Mouse (Mus musculus) kidney, adult 11 months (tissue): ENCODE results near the gene Copa.

ENCODE experiments used
- DNase-seq: peaks from one replicate; pipeline ENCODE4 v3.0.0; 2022

The Copa gene

DNA sequence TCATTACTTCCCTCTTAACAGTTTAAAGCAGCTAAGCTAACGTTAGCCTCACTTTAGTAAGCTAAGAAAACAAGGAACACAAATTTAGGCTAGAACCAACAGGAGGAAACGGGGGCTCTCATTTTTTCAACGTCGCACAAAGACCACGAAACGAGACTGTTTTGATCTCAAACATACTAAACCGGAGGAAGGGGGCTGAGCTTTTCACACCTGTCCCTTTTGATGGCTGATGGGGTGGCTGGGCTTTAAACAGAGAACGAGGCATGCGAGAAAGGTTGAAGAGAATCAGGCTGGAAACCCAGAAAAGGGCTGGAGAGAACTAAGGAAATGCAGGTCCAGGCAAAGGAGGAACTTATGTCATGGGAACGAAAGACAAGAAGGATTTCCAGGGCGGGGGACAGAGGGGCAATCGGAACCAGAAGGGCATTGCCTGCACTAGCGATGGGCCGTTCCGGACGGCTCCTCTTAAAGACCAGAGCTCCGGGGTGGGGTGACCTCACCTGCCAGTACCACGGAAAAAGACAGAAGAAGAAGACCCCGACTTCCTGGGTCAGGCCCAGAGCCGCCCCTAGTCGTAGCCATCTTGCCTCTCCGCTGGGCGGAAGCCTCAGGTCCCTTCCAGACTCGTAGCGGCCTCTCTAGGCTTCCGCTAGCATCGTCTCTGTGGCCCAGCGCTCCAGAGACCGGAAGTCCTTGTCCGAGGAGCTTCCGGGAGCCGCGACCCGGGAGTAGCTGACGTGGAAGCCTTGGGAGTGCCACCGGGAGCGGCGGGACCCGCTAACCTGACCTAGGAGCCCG, at the start of gene Copa, which contains the start of gene Ncstn:
Copa (plus strand) TSS at position 429 of the 798 bp plus-strand sequence.
Ncstn (minus strand) TSS at position 695 of the 798 bp plus-strand sequence.
- peak; percentile 95 for DNase-seq

DNA sequence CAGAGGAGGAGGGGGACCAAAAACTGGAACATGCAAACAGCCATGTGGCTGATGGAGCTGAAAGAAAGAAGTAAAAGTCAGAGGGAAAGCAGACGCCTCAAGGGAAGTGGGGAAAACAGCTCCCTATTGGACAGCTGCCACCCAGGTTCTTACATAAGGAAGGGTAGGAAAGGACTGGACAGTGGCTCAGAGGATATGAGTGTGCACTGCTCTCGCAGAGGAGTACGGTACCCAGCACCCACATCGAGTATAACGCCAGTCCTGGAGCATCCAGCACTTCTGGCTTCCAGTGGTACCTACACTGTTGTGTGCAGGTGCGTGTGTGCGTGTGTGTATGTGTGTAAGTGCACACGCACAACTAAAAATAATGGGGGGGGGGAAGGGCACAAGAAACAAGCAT, 35.9 kb upstream of the Copa start:
- no peak for DNase-seq

DNA sequence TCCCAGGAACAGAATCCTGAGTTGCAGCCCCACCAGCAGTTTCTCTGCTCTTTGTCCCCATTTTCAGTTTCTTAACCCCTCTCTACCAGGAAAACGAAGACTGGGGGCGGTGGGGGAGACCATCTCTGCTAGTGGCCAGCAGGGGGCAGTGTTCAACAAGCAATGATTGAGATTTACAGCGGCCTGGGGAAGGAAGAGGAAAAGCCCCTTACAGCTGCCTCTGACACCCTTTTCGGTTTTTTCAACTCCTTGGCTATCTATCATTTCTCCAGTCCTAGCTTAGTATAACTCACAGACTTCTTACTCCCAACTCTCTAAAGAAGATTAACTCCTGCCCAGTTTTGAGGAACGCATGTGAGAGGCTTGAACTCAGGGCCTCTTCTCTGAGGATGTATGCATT, 35.4 kb upstream of the Copa start:
- peak; percentile 22 for DNase-seq

DNA sequence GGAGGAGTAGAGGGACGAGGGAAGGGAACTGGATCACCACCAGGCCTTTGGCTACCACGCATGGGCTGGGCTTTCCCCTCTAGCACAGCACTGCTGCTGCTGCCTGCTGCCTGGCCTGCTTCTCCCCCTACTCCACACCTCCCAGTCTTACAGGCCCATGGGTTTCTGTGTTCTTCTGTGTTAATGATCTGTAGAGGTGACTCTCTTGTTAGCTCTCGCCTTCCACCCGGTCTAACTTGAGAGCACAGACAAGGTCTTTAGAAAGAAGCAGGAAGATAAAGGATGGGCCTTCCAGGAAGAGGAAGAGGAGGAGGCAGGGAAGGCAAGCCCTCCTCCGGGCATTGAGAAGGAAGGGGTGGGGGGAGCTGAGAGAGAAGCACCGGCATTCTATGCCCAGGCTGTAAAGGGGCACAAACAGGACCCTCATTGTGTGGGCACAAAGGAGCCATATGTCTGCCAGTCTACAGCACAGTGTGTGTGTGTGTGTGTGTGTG, 34.0 kb upstream of the Copa start:
- no peak for DNase-seq

DNA sequence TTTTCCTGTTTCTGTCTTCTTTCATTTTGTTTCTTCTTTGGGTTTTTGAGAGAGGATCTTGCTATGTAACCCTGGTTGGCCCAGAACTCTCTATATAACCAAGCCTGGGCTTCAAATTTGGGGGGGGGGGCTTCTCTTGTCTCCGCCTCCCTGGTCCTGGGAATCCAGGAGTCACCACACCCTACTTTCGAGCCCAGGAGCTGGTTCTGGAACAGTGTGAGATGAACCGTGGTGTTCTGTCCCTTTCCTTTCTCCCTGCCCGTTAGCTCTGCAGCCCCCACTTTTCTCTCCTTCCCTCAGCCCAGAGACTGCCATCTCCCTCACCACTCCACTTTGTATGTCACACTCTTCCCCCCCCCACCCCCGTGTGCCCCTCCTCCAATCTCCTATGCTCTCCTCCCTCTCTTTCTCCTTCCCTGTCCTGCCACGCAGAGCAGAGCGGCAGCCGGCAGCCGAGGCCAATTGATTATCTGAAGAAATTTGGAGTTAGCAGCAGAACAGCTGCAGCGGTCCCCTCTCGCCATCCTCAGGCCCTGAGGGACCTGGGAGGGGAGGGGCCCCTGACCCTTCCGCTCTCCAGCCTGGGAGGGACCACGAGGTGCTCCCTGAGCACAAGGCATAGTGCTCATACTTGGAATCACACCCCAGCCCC, 33.1 kb upstream of the Copa start:
- no peak for DNase-seq

DNA sequence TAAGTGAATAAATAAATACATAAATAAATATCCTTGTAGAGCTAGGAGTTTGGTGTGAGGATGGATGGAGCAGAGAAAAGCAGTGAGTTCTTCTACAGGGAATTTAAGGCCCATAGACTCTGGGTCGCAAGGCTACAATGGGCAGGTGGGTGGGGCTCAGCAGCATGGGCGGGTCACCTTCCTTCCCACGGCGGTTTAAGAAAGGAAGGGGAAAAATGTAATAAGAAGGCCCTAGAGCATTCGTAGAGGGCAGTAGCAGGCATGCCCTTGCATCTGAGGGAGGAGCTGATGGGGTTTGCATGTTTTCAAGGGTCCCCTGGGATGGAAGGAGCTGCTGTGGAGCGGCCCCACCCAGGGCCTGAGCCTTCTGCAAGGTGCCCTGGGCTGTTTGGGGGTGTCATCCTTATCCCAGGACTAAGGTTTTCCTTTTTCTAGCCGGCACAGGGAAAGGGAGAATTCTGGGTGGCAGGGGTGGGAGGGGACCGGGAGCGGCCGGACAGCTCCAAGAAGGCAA, 29.5 kb upstream of the Copa start:
- no peak for DNase-seq

DNA sequence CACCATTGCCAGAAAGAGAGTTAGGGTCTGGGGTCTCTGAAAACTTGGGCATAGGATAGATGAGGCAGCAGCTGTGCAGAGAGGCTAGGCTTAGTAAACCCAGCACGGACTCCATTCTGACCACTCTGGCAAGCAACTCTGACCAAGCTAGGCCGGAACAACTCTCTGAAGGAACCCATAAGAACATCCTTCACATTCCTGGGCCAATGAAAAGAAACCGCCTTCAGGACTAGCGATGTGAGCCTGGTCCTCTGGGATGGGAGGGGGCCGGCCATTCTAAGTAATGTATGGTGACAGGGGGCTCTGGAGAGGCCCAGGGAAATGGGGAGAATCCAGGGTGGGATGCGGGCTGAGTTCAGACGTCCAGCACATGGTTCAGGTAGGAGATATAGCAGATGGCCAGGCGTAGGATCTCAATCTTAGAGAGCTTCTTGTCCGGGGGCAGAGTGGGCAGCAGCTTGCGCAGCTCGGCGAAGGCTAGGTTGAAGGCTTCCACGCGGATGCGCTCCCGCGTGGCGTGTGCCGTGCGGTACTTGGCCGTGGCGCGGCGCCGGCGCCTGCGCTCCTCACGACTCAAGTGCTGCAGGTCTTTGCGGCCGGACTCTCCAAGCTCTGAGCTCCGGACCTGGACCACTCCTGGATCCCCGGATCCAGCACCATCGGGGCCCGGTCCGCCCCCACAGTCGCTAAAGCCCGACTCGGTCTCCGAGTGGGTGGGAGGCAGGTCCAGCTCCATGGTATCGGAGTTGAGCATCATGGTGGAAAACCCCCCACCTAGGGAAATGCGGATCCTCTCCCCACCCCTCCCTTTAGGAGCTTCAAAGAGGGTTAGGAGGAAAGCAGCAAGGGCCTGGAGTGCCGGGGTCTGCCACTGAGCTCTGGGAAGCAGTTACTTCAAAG, 28.5 kb upstream of the Copa start:
- no peak for DNase-seq

DNA sequence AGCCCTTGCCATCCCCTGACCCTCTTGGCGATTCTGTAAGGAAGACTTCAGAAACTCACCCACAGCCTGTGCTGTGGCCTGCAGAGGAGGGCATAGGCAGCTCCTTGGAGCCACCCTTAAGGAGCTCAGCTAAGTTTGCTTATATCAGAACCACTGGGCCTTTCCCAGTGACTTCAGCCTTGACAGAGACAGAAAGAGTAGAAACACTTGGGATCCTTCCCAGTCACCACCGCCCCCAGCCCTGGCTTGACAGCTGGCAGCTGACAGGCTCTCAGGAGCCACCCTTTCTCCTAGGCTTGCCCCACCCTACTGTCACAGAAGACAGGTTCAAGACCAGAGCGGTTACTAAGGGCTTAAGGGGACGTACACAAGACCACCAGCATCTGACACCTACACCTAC, 26.1 kb upstream of the Copa start:
- DNase-seq: no peak

DNA sequence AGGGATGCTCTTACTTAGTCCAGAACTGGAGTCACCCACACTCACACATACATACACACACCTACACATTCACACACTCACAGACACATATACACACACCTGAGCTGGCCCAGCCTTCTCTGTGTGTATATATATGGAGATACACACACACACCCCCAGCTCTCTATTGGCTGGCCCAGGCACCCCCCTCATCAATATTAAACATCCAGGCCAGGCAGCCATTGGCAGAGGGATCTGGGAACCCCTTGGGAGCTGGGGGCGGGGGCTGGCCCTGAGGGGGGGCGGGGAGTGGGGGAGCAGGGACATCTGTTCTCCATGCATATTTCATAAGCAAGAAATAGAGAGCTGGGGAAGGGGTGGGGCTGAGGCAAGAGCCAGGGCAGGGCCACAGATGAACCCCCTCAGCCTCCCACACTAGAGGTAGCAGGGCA, 24.8 kb upstream of the Copa start, which contains the start of gene Nhlh1:
Nhlh1 (minus strand) TSS at position 83 of the 431 bp plus-strand sequence.
- no peak for DNase-seq

DNA sequence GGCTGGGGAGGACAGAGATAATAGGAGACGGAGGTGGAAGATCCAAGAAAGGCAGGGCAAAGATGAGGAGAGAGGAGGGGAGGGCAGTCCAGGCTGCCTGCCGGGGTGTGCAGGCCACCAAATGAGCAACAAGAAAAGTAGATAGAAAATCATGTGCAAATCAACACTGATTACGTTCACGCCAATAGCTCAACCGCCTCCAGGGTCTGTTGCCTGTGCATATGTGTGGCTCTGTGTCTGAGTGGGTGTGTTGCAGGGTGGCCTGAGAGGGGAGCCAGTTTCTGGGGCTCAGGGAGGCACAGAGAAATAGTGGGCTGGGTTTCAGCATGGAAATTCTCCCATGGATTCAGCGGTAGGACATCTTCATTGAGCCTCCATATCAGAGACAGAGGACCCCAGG, 24.0 kb upstream of the Copa start:
- no peak for DNase-seq

DNA sequence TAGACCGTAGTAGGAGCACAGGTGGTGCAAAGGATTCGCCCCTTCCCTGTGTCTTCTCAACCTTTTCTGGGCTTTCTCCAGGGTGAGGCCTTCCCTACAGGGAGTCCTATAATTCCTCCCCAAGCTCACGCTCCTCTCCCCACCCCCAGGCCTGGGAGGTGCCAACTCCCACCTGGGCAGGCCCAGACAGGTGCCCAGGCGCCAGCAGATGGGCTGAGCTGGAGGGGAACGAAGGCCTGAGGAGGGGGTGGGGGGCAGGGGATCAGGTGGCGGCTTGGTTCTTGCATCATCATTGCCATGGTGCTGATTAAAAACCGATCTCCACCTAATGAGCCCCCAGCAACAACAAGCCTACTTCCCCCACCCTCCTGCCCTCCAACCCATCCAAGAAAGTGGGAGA, 23.5 kb upstream of the Copa start:
- DNase-seq: no peak

DNA sequence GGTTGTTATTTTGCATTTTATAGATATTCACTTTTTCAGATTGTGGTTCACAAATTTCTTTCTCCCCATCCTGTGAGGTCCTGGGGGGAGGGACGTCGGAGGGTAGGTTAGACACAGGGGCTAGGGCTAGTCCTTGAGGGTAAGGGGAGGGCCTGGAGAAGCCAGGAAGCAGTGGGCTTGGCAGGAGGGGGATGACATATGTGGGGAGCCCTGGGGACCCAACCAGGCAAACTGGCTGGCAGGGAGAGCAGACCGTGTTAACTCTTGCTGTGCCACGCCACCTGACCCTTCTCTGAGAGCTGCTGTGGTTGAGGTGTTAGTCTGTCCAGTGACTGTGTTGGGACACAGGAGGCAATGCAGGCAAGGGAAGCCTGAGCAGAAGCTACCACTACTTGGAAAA, 21.7 kb upstream of the Copa start:
- DNase-seq: no peak

DNA sequence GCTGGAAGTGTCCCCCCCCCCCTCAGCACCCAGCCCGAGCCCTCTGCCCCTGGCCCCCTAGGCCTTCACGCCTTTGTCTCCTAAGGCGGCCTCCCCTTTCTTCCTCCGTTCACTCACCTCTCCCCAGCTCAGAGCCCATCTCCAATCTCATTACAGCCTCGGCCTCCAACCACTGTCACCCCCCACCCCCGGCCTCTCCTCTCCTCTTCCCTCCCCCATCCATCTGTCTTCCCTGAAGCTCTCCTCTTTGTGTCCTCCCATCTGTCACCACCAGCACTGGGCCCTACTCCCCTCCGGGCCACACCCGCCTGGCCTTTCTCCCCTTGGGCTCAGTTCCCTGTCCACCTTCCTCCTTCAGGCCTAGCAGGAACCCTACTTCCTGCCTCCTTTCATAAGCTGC, 21.1 kb upstream of the Copa start:
- no peak for DNase-seq

DNA sequence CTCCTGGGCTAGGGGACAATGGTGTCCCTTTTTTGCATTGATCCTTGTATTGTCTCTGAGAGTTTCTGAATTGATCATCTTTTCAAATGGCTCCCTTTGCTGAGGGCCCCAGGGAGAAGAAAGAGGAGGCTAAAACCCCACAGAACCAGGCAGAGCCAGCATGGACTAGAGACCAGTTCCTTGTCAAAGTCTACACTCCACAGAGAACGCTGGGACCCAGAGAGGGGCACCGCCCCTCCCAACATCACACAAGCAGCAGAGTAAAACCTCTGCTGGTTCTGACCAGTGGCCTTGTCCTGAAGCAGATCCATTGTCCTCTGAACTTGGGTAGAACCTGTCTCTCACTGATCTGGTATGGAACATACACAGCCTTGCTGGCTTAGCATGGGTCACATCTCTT, 20.2 kb upstream of the Copa start:
- no peak for DNase-seq

DNA sequence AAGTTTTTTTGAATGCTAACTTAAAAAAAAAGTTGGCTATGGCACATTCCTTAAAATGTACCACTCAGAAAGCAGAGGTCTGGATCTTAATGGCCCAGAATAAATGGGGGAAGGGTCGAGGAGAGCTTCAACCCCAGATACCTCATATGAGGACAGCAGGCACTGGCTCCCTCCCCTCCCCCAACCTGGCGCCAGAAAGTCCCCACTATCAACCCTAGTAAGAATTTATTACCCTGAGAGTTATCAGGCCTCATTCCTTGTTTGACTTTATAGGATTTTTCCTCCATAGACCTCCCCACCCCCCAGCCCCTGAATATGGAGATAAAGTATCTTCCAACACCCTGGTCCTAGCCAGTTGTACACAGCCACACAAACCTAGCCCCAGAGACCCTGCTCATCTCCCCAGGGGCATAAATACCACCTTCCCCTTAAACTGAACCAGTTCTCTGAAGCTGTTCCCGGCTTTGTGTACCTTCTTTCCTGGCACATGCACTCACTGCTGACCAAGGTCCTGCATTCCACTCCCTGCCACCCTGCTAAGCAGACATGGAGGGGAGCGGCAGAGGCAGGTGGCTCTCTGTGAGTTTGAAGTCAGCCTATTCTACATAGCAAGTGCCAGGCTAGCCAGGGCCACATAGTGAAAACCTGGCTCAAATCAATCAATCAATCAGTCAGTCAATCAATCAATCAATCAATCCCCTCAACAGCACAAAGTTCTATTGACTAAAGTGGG, 18.9 kb upstream of the Copa start:
- no peak for DNase-seq

DNA sequence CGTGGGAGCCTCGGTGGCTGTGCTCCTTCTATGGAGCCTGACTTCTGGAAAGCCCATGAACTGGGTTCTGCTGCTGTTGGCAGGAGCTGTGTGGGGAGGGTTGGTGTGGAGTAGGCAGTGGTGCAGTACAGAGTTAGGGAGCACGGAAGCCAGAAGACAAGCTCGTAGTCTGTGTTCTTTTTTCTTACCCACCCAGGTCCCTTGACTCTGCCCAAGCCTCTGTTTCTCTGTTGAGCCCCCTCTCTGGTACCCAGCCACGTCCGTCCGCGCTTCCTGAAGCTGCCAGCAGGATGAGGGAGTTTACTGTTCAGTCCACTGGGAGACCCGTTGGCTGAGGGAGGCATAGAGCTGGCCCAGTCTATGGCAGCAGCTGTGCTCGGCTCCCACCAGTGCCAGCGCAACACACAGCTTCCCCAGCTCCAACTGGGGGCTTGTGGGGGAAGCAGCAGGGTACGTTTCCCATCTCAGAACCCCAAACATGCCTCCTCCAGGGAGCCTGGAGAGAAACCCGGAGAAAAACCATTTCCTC, 17.7 kb upstream of the Copa start:
- no peak for DNase-seq

DNA sequence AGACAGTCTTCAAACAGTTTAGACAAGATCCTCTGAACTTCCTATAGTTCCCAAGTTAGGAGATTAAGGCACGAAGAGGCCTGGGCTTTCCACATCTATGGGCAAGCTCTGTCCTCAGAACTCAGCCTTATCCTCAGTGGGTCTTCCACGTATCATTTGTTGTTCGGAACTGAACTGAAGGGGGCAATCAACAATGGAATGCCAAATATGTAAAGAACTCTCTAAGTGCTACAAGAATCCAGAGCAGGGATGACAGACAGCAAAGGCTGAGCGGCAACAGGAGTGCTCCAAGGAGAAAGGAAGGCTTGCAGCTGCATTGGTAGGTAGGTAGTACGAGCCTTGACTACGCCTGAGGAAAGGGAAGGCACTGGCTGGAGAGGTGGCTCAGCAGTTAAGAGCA, 12.1 kb upstream of the Copa start:
- no peak for DNase-seq

DNA sequence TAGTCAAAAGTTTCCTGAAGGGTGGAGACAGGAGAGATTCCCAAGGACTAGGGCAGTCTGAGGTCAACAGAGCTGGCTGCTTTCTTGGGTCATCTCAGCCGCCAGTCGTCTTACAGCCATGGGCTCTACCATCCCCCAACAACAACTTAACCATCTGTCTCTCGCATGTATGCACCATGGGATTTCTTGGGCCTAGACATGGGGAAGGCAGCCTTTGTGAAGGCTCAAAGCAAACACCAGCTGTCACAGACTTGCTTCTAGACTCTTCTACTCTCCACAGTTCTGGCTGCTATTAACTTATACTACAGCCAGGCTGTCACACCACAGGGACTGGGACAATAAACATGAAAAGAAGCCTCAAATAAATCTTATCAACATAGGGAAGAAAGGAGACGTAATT, 10.8 kb upstream of the Copa start:
- no peak for DNase-seq

DNA sequence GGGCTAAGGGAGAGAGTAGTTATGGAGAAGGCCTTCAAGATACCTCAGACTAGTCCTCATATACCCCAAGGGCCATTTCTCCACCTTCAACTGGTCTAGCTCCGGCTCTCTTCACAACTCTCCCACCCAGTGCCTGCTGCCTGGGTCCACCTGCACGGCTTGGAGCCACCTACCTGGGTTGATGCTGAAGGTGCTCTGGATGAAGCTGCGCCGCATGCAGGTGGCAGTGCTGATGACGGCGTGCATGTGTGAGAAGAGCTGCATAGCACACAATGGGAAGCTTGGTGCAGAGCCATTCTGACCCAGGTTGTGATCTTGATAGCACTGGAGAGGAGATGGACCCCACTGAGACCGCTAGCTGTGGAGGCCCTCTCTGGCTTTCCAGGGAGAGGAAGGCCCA, 9.7 kb upstream of the Copa start:
- DNase-seq: no peak

DNA sequence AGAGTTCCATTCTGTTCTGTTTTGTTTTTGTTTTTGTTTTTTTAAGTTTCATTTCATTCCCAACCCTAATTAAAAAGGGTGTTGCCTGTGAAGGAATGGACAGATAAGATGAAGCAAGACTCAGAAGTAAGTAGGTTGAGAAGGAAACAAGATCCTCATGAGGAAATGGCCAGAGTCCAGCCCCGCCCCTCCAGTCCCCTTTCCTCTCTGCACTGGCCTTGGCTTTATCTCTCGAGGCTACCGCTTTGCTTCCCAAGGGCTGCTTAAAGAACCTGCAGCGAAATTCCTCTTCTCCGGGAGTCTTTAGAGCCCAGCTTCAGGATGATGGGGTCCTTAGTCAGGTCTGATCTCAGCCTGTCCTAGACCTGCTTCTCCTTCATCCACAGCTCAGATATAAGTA, 4.3 kb upstream of the Copa start:
- DNase-seq: no peak

DNA sequence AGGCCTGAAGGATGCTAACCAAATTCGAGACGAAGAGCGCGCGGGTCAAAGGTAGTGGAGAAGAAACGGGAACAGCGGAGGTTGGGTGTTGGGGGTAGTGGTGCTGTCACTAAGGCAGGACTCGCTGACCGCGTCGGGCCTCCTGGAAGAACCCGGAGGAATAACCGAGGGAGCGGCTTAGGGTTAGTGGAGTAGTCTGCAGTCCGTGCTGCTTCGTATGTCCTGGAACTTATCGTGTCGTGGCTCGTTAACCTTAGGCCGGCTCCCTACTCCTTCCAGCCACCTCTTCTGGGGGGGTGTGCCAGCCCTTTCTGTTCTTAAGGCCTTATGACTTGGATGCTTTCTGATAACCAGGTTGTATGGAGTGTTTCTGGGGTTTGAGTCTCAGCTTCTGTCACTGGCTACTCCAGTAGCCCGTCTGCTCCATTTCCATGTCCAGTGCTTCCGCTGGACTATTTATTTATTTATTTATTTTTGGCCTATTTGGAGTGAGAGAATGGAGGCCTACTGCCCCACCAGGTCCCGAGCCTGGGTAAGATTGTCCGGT, 643 bp downstream of the Copa start:
- DNase-seq: no peak

DNA sequence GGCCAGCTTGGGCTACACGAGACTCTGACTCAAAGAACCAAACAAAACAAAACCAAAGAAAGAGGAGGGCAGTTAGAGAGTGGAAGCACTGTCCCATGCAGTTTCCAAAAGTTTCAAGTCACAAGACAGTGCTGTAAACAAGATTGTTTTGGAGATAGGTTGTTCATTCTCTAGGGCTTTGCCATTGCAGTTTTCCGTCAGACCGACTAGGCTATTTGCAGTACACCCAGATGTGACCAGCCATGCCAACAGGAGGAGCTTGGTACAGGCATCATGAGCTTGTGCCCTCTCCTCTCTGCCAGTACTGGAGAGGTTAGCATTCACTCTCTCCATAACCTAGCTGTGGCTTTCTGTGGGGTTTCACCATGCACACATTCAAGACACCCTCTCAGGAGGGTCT, 11.2 kb downstream of the Copa start:
- DNase-seq: peak; percentile 79
